Mouse (Mus musculus) hindbrain, embryonic 11.5 days (tissue): ENCODE results near the gene Qrfp. TPM values are rescaled to one million over a fixed set of nuclear protein-coding genes. Genes with fewer than 3 reads are reported as not detected.

Experiments
- ATAC-seq: fragments of 200-750 bp; cut with Nextera tagmentation; 2 replicates; pipeline ENCODE4 v1.8.0; 2017; ENCODE audit warnings: mild to moderate bottlenecking, moderate TSS enrichment, moderate library complexity; ENCODE audit not compliant: low FRiP score
- DNase-seq: peaks from one replicate; pipeline ENCODE4 v3.0.0-alpha.2; 2015; ENCODE audit warnings: low spot score
- H3K27ac ChIP-seq: fragments of 300-500 bp; sonication (generic); 2 replicates; pipeline ENCODE4 v1.5.1; 2014; ENCODE audit warnings: mild to moderate bottlenecking, low read depth, low read length
- H3K27me3 ChIP-seq: fragments of 300-500 bp; sonication (generic); 2 replicates; pipeline ENCODE4 v1.6.1; 2014; ENCODE audit warnings: mild to moderate bottlenecking, low read length, moderate library complexity, mixed read lengths; ENCODE audit not compliant: control insufficient read depth, insufficient read depth
- H3K36me3 ChIP-seq: fragments of 300-500 bp; sonication (generic); 2 replicates; pipeline ENCODE4 v1.6.1; 2014; ENCODE audit warnings: mild to moderate bottlenecking, low read length, moderate library complexity, mixed read lengths; ENCODE audit not compliant: control insufficient read depth, insufficient read depth
- H3K4me1 ChIP-seq: fragments of 300-500 bp; sonication (generic); replicated peaks from 2 replicates; pipeline ENCODE4 v1.6.1; 2014; ENCODE audit warnings: low read length, mixed read lengths; ENCODE audit not compliant: control insufficient read depth, insufficient read depth
- H3K4me2 ChIP-seq: fragments of 300-500 bp; sonication (generic); replicated peaks from 2 replicates; pipeline ENCODE4 v1.6.1; 2014; ENCODE audit warnings: mild to moderate bottlenecking, low read depth, low read length
- H3K4me3 ChIP-seq: fragments of 300-500 bp; sonication (generic); 2 replicates; pipeline ENCODE4 v1.5.1; 2014; ENCODE audit warnings: low read depth, low read length
- H3K9ac ChIP-seq: fragments of 300-500 bp; sonication (generic); 2 replicates; pipeline ENCODE4 v1.6.1; 2014; ENCODE audit warnings: low read depth, low read length
- H3K9me3 ChIP-seq: fragments of 300-500 bp; sonication (generic); 2 replicates; pipeline ENCODE4 v1.6.1; 2016; ENCODE audit warnings: low read length; ENCODE audit not compliant: control insufficient read depth
- WGBS: fragments of 180-500 bp; shearing (Covaris S2); extraction: QIAGEN DNeasy Blood & Tissue Kit; methylation state at CpG from one replicate; pipeline ENCODE4 v1.1.7; 2014; 5-methylcytosine and 5-hydroxymethylcytosine counted together
- polyA plus RNA-seq: library from polyadenylated mRNA; unstranded; fragments of >200 nt; fragmentation: Nextera tagmentation; extraction: Ambion mirVana; gene quantifications from 2 replicates; pipeline ENCODE4 v1.2.1, GENCODE M21; 2014

The Qrfp gene
- polyA plus RNA-seq, 1 experiment from 2014 or later: 0.28 TPM

GRCm38 (mm10) chr2:31845512-31845895 lies 35.1 kb upstream of the Qrfp start:
- DNase-seq (no peak), ATAC-seq (no peak)
- Histone ChIP-seq H3K4me2 (peak overlapping the region; percentile 94), H3K27ac (no peak overlapping the region), H3K36me3 (no peaks in the 10 kb centered on the region), H3K4me3 (peak overlapping the region; percentile 46), H3K9me3 (no peaks in the 10 kb centered on the region), H3K4me1 (peaks cover 15% of the 10 kb centered on the region), H3K9ac (peak overlapping the region; percentile 56; the same call in 1 of the 2 replicates), H3K27me3 (peaks cover 39% of the 10 kb centered on the region)
- WGBS: 1% methylated on average over 26 of the region's 26 CpGs

DNA sequence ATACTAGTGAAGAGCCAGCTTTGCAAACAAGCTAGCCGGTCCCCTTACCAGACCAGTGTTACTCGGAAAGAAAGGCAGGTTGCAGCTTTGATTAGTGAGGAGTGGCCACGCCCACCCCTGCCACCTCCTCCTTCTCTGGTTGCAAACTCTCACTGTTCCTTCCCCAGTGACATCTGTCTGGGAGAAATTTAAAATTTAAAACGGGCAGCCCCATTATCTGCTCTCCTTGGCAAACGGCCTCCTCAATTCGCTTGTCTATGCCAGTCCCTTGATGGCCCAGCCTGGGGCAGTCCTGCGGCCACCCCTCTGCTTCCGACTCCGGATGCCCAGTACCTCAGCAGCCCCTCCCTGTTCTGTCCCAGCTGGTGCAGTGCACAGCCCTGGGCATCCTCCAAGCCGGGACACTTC lies 34.4 kb upstream of the Qrfp start:
- Histone ChIP-seq H3K4me3 (0 out of 2 replicates have a peak overlapping the region, but pooled peaks have one; percentile 6), H3K9me3 (no peaks in the 10 kb centered on the region), H3K9ac (no peak overlapping the region), H3K36me3 (no peaks in the 10 kb centered on the region), H3K27me3 (peaks cover 39% of the 10 kb centered on the region), H3K27ac (no peak overlapping the region), H3K4me1 (peaks cover 13% of the 10 kb centered on the region), H3K4me2 (no peak overlapping the region)
- peak; percentile 74; the same call in 1 of the 2 replicates for ATAC-seq
- 2% methylated on average over 10 of the region's 10 CpGs for WGBS
- peak; percentile 41 for DNase-seq

DNA sequence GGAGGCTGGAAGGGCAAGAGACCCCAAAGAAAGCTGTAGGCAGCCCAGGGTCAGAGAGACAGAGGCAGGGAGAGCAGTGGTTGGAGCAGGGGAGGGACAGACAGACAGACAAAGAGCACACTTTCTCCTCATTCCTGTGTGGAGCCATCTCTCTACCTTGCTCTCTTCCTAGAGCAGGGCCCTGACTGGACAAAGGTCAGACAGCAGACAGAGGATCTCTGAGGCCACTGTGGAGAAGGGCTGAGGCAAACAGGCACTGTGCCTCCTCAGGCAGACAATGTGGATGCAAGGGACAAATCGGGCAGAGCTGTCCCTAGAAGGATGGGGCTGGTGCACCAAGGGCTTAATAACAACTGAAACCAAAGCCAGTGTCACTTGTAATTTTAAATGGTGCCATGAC lies 28.5 kb upstream of the Qrfp start:
- H3K4me1 ChIP-seq: peaks cover 3% of the 10 kb centered on the region; the same call in 1 of the 2 replicates
- WGBS: 48% methylated on average over 1 of the region's 1 CpGs
- DNase-seq (no peak), ATAC-seq (no peak)
- H3K27me3 ChIP-seq: peaks cover 4% of the 10 kb centered on the region
- H3K9ac ChIP-seq: no peak overlapping the region
- H3K4me3 ChIP-seq: no peak overlapping the region
- no peak overlapping the region for H3K27ac ChIP-seq
- no peaks in the 10 kb centered on the region for H3K36me3 ChIP-seq
- H3K4me2 ChIP-seq: no peak overlapping the region
- no peaks in the 10 kb centered on the region for H3K9me3 ChIP-seq

GRCm38 (mm10) chr2:31836985-31837384 lies 26.6 kb upstream of the Qrfp start:
- 32% methylated on average over 6 of the region's 6 CpGs for WGBS
- Histone ChIP-seq H3K36me3 (no peaks in the 10 kb centered on the region), H3K9ac (no peak overlapping the region), H3K4me1 (peaks cover 3% of the 10 kb centered on the region; the same call in 1 of the 2 replicates), H3K9me3 (no peaks in the 10 kb centered on the region), H3K27me3 (no peaks in the 10 kb centered on the region; the same call in 1 of the 2 replicates), H3K4me2 (no peak overlapping the region), H3K27ac (no peak overlapping the region), H3K4me3 (no peak overlapping the region)
- ATAC-seq (no peak), DNase-seq (no peak)

DNA sequence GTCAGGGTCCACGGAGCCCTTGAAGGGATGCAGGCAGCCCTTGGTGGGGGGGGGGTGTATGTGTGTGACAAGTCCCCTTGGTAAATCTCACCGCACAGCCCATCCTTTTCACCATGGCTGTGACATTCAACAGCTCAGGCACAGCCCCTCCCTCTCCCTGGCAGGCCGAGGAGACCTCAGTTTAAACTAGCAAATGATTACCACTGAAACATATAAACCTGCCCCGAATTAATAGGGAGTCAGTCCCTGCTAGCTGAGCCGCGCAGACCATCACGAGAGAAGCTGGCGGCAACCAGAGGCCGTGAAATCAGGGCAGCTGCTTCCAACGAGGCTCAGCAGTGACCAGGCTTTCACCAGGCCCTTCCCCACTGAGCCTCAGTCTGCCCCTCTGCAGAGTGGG lies 25.7 kb upstream of the Qrfp start:
- Histone ChIP-seq H3K9me3 (no peaks in the 10 kb centered on the region), H3K36me3 (no peaks in the 10 kb centered on the region), H3K4me2 (no peak overlapping the region), H3K27me3 (no peaks in the 10 kb centered on the region; the same call in 1 of the 2 replicates), H3K27ac (no peak overlapping the region), H3K4me3 (no peak overlapping the region), H3K4me1 (peaks cover 3% of the 10 kb centered on the region; the same call in 1 of the 2 replicates), H3K9ac (no peak overlapping the region)
- no peak for DNase-seq
- no peak for ATAC-seq
- WGBS: 58% methylated on average over 10 of the region's 10 CpGs

DNA sequence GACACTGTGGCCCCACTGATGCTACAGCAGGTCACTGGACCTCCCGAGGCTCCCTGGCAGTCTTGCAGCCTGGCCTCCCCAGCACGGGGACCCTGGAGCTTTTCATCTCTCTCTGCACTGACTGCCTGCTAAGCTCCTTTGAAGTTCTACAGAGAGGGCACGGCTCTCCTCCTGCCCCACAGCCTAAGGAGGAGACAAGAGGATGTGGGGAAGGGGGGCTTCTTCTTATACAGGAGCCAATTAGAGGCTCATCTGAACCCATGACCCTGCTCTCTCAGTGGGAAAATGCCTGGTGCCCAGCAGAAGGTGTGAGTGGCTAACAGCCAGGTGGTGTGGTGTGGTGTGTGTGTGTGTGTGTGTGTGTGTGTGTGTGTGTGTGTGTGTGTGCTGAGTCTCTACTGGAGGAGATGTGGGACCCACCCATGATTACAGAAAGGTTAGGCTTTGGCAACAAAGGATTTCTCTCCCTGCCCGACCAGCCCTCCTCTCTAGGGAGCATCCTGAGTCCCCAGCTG lies 18.0 kb upstream of the Qrfp start:
- H3K36me3 ChIP-seq: no peaks in the 10 kb centered on the region
- DNase-seq (no peak), ATAC-seq (no peak)
- no peaks in the 10 kb centered on the region; the same call in 1 of the 2 replicates for H3K27me3 ChIP-seq
- 0 out of 2 replicates have a peak, but pooled peaks cover under 1% of the 10 kb centered on the region for H3K4me1 ChIP-seq
- H3K27ac ChIP-seq: no peak overlapping the region
- H3K4me2 ChIP-seq: no peak overlapping the region
- H3K4me3 ChIP-seq: no peak overlapping the region
- H3K9me3 ChIP-seq: no peaks in the 10 kb centered on the region
- no peak overlapping the region for H3K9ac ChIP-seq
- WGBS: 26% methylated on average over 4 of the region's 4 CpGs

DNA sequence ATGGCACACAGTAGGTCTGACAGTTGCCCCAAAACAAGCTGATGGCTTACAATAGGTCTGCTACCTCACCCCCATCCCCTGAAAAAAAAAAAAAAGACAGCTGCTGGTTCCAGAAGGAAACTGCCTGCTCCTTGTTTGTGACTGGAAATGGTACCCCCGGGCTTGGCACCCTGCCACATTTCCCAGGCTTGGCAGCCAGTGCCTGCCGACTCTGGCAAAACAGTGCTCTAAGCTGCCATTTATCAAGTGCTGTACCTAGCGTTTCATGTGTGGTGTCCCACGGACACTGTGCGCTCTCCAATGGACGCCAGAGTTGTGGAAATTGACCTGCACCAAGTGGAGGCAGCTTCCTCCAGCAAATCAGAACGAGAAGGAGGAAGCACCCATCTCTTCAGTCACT lies 17.5 kb upstream of the Qrfp start:
- ATAC-seq: no peak
- Histone ChIP-seq H3K4me2 (no peak overlapping the region), H3K4me3 (no peak overlapping the region), H3K27ac (no peak overlapping the region), H3K9me3 (no peaks in the 10 kb centered on the region), H3K9ac (no peak overlapping the region), H3K4me1 (peaks cover 4% of the 10 kb centered on the region; the same call in 1 of the 2 replicates), H3K27me3 (no peaks in the 10 kb centered on the region; the same call in 1 of the 2 replicates), H3K36me3 (no peaks in the 10 kb centered on the region)
- DNase-seq: no peak
- 63% methylated on average over 7 of the region's 7 CpGs for WGBS

- Histone ChIP-seq H3K4me3 (no peak overlapping the region), H3K9me3 (no peaks in the 10 kb centered on the region), H3K9ac (no peak overlapping the region), H3K4me1 (peaks cover 6% of the 10 kb centered on the region; the same call in 1 of the 2 replicates), H3K36me3 (no peaks in the 10 kb centered on the region), H3K27me3 (no peaks in the 10 kb centered on the region; the same call in 1 of the 2 replicates), H3K4me2 (no peak overlapping the region), H3K27ac (no peak overlapping the region)
- no peak for ATAC-seq
- 83% methylated on average over 14 of the region's 14 CpGs for WGBS
- no peak for DNase-seq
Observed at GRCm38 (mm10) chr2:31826094-31827085, 16.0 kb upstream of the Qrfp start.
